Mouse (Mus musculus): ENCODE results near the gene Gm5089.

DNA sequence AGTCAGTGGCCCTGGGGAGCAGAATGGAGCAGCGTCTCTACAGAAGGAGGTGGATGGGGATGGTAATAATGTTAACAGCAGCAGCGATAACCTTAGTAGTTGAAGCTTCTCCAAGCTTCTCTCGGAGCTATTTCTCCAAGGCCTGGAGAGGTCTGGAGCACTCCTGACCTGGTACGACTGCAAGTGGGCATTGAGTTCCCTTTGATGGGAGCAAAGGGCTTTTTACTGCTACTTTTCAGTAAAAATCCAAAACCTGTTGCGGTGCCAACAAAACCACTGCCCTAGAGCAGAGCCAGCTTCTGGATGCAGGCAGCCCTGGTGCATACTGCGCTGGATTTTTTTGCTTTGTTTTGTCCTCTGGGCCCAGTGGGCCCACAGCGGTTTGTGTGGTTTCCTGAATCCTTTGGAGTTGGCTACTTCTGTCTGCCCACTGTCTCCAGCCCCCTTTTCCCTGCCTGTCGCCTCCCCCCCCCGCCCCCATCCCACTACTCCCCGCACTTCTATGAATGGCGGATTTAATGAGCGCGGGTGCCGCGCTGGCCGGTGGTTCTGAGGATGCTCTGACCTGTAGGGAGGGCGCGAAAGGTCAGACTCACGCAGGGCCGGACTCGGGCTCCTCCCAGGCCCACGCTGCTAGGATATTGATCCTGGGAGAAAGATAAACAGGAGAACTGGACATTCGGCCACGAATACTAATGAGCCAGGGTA lies 34.1 kb upstream of the Gm5089 start:
- TF ChIP-seq GATA1 (IDR thresholded peaks at IDR 0.05; ENCODE audit: low read depth, low read length) = no peak
- TF ChIP-seq POLR2A (IDR thresholded peaks at IDR 0.05; ENCODE audit: control insufficient read depth in 1 of 2, insufficient read depth in 1 of 2, low read depth in 1 of 2, low read length in 2 of 2, poor library complexity in 1 of 2) = no peak
- TF ChIP-seq EP300 (IDR thresholded peaks at IDR 0.05; ENCODE audit: low read depth in 1 of 2, low read length in 2 of 2) = no peak
- no peak for TF ChIP-seq SIN3A (IDR thresholded peaks at IDR 0.05; ENCODE audit: low read length)
- TF ChIP-seq CTCF (IDR thresholded peaks at IDR 0.05 in 2 of 3, conservative IDR thresholded peaks at IDR 0.05 in 1 of 3; ENCODE audit: control insufficient read depth in 1 of 3, insufficient read depth in 1 of 3, low read depth in 2 of 3, low read length in 3 of 3, poor library complexity in 1 of 3, severe bottlenecking in 1 of 3) = no peak
- TF ChIP-seq CHD2 (IDR thresholded peaks at IDR 0.05; ENCODE audit: low read length) = no peak
